Mouse (Mus musculus) heart, postnatal 36 days (tissue): ENCODE data around the gene Cavin1. TPM values are rescaled to one million over a fixed set of nuclear protein-coding genes. Genes with fewer than 3 reads are reported as not detected.
"Not testable (repeated sequence)": the region's sequence is repeated elsewhere in the genome, so short reads cannot be mapped to it uniquely, and the experiment has no call there.

Source experiments
- DNase-seq, 2 experiments: peaks; one replicate each; pipeline ENCODE4 v3.0.0; 2021 to 2022
- intact Hi-C: fragments of 180-260 bp; cut with DNase I; formaldehyde crosslinking; loops from one replicate; pipeline ENCODE4 v1.15.1; 2025
- total RNA-seq, 2 experiments: library from RNA; stranded (reverse); gene quantifications; 2 replicates each; pipeline ENCODE4 v1.2.3; 2021

Gene Cavin1
- 100 to 1,000 TPM; 239 to 258 TPM for total RNA-seq

DNA sequence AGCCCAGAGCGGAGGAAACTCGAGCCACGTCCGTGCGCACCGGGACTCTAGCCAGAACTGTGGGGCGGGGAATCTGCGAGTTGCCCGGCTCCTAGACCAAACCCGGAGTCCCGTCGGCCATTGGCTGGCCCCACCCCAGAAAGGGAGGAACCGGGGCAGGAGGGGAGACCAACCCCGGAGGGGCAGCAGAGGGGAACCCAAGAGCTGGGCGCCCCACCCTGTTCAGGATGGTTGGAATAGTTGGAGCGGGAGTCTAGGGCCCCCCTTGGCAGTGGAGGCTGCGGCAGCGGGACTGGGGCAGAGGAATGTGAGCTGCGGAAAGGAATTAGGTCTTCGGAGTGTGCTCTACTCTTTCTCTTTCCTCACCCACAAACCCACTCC is at the start of gene Cavin1:
Gene Cavin1, minus strand, starts transcription at position 331 of the 381 bp plus-strand sequence.
- intact Hi-C loops: no loop called here
- peak; percentile 98 to 99 for DNase-seq

DNA sequence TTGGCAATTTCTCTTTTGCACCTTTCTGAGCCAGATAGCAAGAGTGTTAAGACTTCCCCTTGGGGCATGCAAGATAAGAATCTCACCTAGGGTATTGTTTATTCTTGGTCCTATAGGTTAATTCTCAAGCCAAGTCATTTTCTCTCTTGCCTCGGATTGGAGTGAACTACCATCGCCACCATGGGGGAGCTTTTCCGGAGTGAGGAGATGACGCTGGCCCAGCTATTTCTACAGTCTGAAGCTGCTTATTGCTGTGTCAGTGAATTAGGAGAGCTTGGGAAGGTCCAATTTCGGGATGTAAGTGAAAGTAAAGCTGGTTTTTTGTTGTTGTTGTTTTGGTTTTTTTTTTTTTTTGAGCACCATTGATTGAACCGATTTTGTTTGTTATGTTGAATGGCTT is 41.0 kb upstream of the Cavin1 start:
- intact Hi-C loops: loop anchor here (5.0 kb wide), 1 partner anchor 36 kb away; no protein-coding TSS in a partner anchor
- DNase-seq: no peak

DNA sequence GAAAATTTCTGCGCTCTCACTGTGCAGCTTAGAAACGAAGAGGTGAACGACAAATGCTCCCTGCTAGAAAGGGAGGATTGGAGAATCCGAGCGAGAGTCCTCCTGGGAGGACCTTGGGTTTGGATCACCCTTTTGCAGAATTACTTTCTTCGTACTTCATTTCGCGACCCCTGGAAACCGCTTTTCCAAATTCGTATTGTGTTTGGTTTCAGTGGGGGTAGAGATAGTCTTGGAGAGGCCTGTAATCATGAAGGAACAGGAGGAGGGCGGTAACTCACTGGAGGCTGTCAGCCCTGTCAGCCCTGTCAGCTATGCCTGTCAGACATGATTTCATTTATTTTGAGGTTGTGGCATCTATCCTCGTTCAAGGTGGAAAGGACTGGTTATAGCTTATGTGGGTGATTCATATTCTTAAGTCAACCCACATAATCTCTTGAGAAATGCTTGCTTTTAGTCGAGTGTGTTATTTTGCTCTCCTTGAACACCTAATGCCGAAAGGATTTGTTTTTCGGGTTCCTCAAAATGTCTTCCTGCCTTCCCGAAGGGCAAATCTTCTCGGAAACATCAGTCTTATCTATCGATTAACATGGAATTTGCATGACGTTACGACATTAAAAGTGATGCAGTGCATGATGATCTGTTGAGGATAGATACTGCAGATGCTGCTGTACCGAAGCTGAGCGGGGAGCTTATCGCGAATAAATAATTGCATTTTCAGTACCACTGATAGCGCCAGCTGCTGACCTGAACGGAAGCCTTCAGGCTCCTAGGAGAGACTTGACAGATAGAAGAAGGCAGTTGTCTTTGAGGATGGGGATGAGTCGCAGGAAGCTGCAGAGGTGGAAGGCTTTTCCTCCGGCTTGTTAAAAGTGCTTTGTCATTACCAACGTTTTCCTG is 39.4 kb upstream of the Cavin1 start:
- peak in 1 of 2 experiments; percentile 26 for DNase-seq
- intact Hi-C loops: loop anchor here (2.0 to 5.0 kb wide), 3 partner anchors 27 to 49 kb away; no protein-coding TSS in a partner anchor

DNA sequence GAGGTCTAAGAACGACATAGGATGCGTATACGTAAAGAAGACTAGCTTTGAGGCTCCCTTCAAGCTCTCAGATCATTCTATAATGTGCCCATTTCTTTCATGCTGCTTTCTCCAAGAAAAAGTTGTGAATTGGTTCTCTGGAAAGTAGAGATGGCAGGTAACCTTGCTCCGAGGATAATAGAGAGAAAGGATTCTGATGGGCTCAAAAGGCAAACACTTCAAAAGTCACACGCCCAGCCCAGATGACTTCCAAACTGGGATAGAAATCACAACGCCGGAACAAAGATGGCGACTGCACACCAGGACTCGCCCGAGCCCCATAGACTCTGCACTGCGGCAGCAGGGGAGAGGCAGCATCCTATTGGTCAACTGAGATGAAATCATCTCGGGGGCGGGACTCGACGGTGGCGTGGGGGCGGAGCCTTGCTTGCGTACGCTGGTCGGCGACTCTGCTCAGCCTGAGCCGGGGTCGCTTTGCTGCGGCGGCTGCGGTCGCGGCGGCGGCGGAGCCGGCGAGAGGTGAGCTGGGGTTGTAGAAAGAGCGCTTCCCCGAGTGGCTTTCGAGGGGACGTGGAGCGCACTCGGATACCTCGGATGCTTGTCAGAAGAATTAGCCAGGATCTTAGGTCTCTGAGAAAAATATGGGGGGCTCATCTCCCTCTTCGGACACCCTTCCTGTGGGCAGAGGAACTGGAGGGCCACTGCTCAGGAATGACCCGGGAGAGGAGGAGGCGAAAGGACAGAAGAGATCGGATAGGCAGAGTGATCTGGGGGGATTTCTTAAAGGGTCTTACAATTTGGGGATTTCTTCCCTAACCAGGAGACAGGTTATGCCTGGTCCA is 38.6 kb upstream of the Cavin1 start, which contains the start of gene Atp6v0a1:
Gene Atp6v0a1, plus strand, starts transcription at position 407 of the 842 bp plus-strand sequence.
- DNase-seq: peak; percentile 95 to 97
- intact Hi-C loops: loop anchor here (2.0 kb wide), 2 partner anchors 26 to 50 kb away; no protein-coding TSS in a partner anchor

DNA sequence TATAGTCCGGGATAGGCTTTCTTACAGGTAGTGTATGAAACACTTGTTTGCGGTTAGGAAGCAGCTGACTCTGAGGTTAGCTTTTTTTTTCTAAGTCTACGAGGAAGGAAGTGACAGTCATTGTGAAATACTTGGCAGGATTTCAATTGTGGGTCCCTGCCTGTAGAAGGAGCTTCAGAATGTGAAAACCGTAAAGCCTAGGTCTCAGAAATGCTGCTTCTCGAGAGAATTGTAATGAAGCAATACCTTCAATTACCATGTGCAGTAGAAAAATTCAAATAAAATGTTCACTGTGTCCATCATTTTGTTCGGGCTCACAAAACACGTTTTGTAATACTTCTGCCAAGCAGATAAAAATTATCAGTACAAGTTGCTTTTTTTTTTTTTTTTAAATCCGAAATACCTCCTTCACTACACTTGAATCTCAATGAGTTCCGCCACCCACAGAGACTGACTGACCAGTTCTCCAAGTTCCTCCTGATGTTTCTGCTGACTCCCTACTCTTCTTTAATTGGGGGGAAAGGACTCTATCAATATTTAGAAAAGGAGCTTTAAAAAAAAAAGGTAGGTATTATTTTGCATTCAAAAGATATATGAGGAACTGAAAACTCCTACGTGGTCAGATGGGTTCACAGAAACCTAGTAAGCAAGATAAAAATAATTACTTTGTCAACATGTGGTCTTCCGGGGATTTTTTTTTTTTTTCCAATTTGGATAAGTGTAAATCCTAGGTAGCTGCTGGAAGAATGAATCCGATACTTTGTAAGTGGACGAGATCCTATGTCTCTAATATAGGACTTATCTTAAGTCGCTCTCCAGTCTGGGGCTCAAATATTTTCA is 37.7 kb upstream of the Cavin1 start:
- DNase-seq: peak; percentile 19 to 47
- intact Hi-C loops: loop anchor here (2.0 kb wide), 2 partner anchors 26 to 50 kb away; no protein-coding TSS in a partner anchor

DNA sequence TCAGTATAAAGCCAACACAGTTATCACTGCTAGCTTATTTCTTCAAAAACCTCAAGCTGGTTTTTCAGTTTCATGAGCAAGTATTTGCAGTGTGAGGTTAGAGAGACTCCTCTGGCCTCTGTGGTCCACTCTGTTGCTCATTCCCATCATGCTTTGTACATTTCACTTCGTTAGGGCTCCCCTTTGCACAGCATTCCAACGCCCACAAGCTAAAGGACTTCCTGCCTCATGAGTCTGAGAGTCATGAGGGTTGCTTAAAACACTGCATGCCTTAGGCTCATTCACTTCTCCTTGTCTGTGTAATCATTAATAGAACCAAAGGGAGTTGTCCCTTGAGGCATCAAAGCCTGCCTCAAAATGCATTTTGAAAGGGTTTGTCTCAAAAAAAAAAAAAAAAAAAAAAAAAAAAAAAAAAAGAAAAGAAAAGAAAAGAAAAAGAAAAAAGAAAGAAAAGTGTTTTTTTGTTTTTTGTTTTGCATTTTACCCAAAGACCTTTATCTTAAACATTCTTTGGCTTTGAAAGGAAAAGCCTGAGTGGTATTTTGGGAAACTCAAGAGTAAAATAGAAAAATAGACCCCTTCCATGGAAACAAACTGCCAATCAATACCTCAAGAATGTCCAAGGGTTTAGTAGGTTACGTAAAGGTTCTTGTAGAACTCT is 32.5 kb upstream of the Cavin1 start:
- DNase-seq: no peak
- intact Hi-C loops: no loop called here

DNA sequence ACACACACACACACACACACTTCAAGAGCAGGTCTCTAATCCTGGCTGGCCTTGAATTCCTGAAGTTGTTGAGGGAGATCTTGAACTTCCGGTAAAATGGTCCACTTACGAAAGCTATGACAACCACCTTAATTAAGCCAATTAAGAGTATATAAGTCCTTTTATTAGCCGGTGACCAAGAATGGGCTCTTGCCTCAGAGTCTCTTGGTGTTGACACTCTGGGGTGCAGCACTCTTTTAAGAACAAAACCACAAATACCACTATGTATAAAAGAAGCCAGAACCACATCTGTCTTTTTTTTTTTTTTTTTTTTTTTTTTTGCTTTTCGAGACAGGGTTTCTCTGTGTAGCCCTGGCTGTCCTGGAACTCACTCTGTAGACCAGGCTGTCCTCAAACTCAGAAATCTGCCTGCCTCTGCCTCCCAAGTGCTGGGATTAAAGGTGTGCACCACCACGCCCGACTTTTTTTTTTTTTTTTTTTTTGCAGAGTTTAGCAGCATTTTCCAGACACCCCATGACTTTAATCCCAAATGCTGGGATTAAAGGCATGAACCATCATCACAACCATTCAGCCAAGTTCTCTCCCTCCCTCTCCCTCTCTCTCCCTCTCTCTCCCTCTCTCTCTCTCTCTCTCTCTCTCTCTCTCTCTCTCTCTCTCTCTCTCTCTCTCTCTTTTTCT is 31.3 kb upstream of the Cavin1 start:
- intact Hi-C loops, DNase-seq: not testable (repeated sequence)

DNA sequence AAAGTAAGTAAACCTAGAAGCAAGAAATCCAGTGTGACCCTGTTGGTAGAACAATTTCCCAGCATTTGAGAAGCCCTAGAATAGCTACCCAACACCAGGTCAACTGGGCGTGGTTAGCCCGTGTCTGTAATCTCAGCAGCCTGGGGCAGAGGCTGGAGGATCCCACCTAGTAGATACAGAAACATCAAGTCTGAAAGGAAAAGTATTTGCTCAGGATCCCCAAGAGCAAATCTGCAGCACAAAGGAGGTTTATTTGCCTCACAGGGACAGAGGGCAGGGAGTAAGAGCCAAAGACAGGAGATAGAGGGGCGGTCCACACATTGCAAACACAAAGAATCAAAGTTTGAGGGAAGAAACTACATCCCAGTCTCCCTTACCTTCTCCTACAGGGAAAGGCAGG is 28.6 kb upstream of the Cavin1 start:
- no peak for DNase-seq
- intact Hi-C loops: no loop called here

DNA sequence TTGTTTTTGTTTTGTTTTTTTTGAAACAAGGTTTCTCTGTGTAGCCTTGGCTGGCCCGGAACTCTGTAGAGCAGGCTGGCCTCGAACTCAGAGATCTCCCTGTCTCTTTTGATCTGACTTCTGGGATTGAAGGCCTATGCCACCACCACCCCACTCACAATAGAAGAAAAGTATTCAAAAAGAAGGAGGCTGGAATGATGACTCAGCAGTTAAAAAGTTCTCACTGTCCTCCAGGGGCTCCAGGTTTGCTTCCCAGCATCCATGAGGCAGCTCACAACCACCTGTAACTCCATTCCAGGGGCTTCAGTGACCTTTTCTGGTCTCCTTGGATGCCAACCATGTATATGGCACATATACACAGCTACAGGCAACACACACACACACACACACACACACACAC is 28.1 kb upstream of the Cavin1 start:
- intact Hi-C loops: no loop called here
- no peak for DNase-seq

DNA sequence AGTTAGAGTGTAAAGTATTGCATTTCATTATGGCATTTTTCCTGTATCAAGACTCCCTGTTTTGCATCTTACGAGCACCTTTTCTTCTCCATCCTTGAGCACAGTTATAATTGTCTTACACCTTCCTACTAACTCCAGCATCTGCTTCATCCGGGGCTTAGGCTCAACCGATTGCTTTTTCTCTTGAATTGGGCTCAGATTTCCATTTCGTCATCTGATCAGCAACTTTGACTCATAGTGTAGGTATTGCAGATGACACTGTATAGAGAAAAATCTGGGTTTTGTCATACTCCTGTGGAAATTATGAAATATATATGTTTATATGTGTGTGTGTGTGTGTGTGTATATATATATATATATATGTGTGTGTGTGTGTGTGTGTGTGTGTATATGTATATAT is 25.8 kb upstream of the Cavin1 start:
- DNase-seq: no peak
- intact Hi-C loops: no loop called here

DNA sequence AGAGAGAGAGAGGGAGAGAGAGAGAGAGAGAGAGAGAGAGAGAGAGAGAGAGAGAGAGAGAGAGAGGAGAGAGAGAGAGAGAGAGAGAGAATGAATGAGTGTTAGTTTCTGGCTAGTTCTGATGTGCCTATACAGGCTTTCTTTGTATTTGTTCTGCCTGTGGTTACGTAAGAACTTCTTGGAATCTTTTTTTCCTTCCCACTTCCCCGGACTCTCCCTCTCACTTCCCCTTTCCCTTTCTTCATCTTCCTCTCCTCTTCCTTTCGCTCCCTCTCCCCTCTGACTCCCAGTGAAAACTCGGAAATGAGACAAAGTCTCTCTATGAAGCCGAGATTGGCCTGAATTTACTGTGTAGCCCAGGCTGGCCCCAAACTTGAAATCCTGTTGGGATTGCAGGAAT is 24.0 kb upstream of the Cavin1 start:
- DNase-seq: no peak
- intact Hi-C loops: no loop called here

DNA sequence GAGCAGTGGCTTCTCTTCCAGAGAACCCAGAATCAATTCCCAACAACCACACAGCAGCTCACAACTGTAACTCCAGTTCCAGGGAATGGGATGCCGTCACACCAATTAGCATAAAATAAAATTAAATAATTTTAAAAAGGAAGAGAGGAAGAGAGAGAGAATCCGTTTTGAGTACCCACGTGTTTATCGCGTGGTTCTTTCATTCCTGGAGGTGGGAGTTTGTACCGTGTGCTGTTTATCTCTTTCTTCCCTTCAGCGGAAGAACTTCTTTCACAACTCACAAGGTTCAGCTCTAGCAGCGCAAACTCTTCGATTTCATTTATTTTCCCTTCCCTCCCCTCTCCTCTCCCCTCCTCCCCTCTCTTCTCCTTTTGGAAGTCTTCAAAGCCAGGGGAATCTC is 23.5 kb upstream of the Cavin1 start:
- intact Hi-C loops: no loop called here
- DNase-seq: no peak

DNA sequence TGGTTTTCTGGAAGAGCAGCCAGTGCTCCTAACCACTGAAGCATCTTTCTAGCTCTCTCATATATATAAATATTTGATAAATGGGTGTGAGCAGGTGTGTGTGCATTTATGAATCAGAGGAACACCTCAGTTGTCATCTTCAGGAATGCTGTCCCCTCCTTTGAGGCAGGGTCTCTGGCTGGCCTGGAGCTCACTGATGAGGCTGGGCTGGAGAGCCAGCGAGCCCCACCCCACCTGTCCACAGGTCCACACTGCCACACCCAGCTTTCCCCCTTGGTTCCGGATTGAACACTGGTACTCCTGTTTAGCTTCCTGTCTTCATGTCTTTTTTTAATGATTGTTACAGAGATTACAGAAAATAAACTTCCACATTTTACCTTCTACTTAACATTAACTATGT is 22.8 kb upstream of the Cavin1 start:
- DNase-seq: no peak
- intact Hi-C loops: no loop called here

DNA sequence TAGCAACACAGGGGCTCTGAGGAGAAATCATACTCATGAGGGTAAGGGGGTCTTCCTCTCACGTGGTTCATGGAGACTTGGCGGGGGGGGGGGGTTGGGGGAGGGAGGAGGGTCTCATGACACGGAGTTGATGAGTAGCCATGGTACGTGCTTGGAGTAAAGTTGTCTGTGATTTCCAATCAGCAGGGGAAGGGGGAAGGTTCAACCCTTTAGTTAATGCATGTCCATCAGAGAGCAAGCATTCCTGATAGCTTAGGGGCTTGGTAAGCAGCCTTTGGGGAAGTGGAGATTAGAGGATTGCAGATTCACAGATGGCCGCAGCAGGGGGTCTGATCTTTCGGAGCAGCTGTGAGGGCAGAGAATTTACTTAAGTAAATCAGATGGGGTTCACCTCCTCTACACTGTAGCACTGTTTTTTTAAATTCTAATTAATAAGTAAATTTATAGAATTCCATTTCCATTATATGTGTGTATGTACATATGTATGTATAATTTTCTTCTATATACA is 20.4 kb upstream of the Cavin1 start:
- intact Hi-C loops: no loop called here

DNA sequence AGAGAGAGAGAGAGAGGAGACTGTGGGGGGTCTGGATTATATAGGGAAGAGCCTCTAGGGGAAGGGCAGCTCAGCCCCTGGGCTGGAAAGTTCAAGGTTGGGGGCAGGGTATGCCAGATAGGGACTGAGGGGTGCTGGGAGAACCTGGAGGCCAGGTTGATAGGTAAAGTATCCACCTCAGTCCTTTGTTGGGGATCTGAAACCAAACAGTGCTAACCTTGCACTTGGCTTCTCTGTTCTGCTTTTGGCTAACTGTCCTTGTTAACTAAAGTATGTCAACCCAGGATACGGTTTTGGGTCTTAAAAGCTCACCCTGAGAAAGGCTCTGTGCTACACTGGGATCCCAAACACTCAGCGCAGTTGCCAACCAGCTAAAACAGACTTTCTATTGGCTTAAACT is 19.0 kb upstream of the Cavin1 start:
- no peak for DNase-seq
- intact Hi-C loops: no loop called here

More for the DNA sequence above, 20.4 kb upstream of the Cavin1 start:
- DNase-seq: no peak

DNA sequence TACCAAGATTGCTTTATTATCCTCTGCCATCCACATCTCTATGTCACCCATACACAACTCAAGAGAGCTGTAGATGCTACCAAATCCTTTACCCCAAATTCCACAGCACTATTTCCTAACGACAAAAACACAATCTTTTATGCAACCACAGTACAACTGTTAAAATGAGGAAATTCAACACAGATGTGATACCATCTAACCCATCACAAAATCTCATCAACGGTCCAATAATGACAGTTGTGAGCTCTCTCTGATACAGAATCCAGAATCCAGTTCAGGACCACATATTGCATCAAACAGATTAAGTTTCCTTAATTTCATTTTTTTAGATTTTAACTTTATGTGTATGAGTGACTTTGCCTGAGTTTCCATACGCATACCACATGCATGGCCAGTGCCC is 18.0 kb upstream of the Cavin1 start:
- DNase-seq: no peak
- intact Hi-C loops: no loop called here

DNA sequence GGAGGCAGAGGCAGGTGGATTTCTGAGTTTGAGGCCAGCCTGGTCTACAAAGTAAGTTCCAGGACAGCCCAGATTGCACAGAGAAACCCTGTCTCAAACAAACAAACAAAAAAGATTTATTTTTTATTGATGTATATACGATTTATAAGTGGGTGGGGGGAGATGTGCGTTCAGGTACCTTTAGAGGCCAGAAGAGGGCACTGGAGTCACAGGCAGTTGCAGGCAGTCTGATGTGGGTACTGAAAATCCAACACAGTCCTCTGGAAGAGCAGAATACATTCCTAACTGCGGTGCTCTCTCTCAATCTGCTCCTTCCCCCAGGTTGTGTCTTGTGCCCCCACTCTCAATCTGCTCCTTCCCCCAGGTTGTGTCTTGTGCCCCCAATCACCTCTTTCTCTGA is 14.9 kb upstream of the Cavin1 start:
- DNase-seq: no peak
- intact Hi-C loops: no loop called here

DNA sequence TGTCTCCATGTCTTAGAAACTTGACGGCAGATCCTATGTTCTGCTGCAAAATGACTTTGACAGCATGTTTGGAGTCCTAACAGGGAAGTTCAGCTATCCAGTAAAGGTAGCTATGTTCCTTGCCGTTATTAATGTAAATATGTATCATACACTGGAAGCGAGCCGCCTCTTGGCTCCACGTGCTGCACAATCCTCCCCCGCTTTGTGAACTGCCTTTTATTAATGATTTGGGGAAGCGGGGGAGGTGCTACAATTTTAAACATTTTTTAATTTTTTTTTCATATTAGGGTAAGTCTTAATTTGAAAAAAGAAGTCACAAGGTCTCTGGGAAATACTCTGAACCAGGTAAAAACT is 13.1 kb upstream of the Cavin1 start:
- intact Hi-C loops: loop anchor here (1.0 to 2.0 kb wide), 4 partner anchors 25 to 197 kb away; partner anchors contain the start of gene Atp6v0a1
- DNase-seq: no peak
